Mouse (Mus musculus) neutrophil, adult 5-6 weeks (primary cell): ENCODE data around the gene Prkn. TPM values are rescaled to one million over a fixed set of nuclear protein-coding genes. Genes with fewer than 3 reads are reported as not detected.
"Not testable (repeated sequence)": the region's sequence is repeated elsewhere in the genome, so short reads cannot be mapped to it uniquely, and the experiment has no call there.

ENCODE experiments used
- ATAC-seq: fragments of 151-379, 151-347 bp; 2 replicates; pipeline ENCODE4 v1.8.0; 2017; ENCODE audit warnings: mild to moderate bottlenecking, moderate TSS enrichment; ENCODE audit not compliant: insufficient number of reproducible peaks, poor library complexity, low FRiP score, severe bottlenecking; ENCODE audit errors: extremely low read depth
- total RNA-seq: library from RNA; stranded (forward); fragments of 200-1000 nt; gene quantifications from 2 replicates; pipeline ENCODE4 v1.2.3, GENCODE M21; 2017

Gene Prkn
- total RNA-seq, 1 experiment from 2014 or later = 0.12 TPM

DNA sequence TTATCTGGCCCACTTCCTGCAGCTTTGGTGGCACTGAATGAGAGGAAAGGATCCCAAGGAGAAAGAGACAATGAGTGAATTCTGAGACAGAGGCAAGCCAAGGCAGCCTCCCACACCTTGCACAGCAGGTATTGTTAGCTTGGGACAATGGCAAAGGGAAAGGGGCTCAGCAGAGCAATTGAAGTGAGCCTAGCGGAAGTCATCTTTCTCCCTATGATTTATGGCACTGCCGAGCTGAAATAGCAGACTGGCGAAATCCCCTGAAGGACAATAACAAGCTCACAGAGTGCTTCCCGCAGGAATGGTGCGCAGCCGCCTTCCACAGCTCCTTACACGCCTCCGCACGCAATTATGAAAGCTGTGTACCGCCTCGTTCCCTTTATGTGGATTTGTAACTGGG lies 1122.6 kb downstream of the Prkn start:
- no peak for ATAC-seq

GRCm38 (mm10) chr17:11970160-11970559 lies 1130.0 kb downstream of the Prkn start:
- no peak for ATAC-seq

- no peak for ATAC-seq
Observed at GRCm38 (mm10) chr17:11972550-11972949, 1132.4 kb downstream of the Prkn start.

DNA sequence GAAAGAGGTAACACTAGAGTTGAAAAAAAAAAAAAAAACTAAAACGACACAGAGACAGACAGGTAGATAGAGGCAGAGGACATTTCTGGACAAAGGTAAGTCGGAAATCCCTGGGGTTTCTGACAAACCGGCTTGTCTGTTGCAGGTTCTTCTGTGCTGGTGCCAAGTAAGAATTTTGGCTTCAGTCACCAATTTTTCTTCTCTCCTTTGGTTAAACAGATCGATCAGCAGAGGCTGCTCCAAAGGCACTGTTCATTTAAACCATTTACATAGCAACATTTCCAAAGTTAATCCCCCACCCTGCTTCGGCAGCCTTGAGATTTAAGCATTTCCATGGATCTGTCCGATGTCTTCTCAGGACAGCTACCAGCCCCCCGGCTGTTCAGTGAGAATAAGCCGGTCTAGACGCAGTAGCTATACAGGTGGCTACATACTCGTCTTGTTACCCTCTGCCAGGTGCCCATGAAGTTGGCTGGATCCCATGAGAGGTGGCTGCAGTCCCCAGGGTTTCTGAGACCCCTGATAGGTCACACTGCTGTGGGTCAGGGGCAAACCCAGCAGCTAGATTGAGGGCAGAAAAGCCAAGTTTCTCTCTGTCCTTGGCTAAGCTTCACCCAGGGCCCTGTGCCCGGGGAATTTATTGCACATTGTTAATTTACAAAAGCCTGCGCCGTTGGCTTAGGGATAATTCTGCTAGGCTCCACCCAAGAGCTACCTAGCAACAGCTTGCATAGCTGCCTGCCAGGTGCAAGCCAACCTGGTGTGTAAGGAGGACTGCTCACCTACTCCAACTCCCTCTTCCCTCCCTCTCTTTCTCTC lies 1133.0 kb downstream of the Prkn start:
- no peak for ATAC-seq

DNA sequence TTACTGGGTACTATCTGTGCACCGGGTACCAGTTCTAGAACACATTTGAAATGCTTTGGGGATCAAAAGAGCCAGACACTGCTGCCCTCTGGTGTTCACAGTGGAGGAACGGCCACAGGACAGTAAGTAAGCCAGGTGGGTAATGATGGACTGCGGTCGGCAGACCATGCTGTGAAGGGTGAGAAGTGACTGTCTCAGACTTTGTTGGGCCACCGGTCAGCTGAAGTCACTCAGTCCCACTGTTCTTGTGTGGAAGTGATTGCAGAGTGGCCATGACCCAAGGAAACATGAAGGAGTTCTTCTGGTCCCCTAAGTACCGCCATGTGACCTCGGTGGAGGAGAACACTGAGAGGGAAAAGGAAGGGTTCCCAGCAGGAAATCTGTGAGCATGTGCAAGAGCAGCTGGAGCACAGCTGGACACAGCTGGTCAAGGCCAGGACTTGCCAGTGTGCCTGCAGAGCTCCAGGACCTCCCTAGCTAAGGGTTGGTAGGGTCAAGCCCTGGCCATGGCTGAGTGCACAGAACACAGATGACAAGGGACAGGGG lies 1135.0 kb downstream of the Prkn start:
- no peak for ATAC-seq

DNA sequence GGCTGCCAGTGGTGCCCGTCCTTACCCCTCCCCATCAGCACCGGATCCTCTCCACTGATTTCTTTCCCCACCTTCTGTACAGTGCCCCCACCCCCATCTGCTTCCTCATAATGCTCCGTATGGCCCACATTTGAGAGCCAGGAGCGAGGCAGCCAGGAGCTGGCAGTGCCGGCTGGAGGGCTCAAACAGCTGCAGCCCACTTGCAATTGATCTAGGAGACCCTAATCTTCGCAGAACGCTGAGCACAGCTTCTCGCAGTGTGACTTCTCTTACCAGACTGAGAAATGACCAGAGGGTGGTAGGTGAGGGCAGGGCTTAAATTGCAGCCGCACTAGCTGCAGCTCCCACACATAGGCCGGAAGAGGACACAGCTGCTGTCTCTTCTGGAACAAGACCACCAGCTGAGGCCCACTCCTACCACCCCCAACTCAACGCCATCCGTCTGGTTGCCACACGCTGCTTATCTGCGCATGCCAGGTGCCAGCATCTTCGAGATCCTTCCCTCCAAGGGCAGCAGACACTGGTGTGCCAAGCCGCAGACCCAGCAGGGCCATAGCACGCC lies 1138.2 kb downstream of the Prkn start:
- ATAC-seq = no peak

GRCm38 (mm10) chr17:11981666-11982065 lies 1141.5 kb downstream of the Prkn start:
- no peak for ATAC-seq

DNA sequence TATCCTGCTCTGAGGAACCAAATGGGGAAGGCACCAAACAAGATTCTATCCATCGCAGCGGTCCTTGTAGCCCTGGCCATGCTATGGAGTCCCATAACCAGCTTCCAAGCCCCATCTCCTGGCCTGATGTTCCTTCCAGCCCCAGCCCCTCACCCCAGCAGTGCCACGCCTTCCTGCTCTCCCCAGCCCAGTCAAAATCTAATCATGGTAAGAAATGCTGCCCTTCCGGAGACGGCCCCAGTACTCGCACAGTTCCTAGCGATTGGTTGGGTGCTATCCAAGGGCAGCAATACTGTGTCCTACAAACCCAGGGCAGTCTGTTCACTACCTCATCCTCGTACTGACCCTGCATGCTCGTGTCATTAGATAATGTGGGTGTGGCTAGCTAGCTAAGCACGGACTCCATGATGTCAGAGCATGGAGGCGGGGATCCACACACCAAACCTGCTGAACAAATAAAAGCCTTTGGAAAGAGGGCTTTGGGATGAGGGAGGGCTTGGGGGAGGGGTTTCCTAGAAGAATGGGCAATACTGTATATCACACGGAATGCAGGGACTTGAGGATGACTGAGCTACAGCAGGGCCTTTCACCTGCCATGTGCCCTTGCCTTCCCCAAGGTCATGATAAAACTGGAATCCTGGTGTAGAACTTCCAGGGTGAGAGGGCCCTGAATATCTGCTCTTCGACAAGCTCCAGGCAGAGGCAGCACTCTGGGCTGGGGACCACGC lies 1148.1 kb downstream of the Prkn start:
- no peak for ATAC-seq

- ATAC-seq = no peak
Observed at GRCm38 (mm10) chr17:11989296-11989695, 1149.1 kb downstream of the Prkn start.

DNA sequence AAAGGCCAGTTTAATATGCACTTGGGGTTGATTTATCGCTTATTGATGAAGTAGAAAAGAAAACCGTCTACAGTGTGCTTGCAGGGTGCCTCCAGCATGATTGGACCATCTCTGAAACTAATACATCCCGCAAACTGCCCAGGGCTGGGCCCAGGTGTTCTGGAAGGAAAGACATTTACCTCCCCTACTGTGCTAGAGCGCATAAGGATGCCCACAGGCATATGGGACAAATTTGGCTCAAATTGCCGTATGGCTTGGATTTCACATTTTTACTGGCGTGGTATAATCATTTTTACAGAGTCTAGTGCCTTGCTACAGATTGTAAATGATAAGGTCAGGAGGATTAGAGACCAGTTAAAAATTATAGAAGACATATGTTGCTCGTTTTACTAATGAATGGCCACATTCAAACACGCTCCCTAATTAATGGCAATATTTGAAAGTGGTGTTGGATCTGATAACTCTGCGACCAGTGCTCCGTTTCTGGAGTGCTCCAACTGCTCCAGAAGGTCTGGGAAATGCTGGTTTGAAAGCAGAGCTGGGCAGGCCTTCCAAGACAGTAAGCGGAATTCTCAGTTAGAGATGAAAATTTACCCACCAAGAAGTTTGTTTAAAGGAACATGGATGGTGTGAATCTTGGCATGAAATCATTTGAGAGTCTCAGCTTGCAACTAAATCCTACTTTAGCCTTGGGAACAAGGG lies 1150.4 kb downstream of the Prkn start:
- ATAC-seq = no peak

GRCm38 (mm10) chr17:11993249-11993648 lies 1153.1 kb downstream of the Prkn start:
- ATAC-seq = no peak

DNA sequence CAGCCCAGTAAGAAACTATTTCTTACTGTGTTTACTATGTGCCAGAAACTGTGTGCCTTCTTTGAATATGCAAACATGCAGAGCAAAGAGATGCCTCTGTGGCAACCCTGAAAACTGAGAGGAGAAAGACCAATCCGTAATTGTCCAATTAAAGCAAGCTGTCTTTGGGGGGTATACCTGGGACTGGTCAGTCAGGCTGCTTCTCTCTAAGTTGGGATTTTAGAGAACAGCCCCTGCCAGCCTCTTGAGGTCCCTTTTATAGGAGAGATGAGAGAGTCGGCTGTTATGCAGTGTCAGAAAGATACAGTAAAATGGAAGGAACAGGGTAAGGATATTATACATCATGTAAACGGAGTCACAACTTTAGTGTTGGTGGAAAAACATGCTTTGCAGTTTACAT lies 1154.1 kb downstream of the Prkn start:
- ATAC-seq = no peak

GRCm38 (mm10) chr17:11994754-11995153 lies 1154.6 kb downstream of the Prkn start:
- not testable (repeated sequence) for ATAC-seq

GRCm38 (mm10) chr17:11995522-11995921 lies 1155.3 kb downstream of the Prkn start:
- ATAC-seq = no peak

GRCm38 (mm10) chr17:11996311-11996710 lies 1156.1 kb downstream of the Prkn start:
- ATAC-seq = no peak

GRCm38 (mm10) chr17:12000285-12000684 lies 1160.1 kb downstream of the Prkn start:
- ATAC-seq = no peak

DNA sequence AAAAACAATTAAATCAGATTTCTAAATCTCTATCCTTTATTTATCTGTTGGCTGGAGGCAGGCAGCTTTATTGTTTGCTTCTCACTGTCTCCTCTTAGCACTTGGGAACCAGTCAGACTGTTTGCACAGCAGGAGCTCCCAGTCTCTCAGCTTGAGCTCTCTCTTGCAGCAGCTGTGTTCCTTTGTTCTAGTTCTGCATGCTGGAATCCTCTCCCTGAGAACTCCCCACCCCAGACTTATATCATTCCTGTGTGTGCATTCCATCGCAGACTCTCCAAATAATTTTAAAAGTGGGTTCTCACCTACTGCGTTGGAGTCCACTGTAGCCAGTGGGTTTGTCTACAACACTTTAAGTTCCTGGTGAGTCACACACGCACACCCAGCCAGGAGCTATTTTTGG lies 1181.1 kb downstream of the Prkn start:
- no peak for ATAC-seq

DNA sequence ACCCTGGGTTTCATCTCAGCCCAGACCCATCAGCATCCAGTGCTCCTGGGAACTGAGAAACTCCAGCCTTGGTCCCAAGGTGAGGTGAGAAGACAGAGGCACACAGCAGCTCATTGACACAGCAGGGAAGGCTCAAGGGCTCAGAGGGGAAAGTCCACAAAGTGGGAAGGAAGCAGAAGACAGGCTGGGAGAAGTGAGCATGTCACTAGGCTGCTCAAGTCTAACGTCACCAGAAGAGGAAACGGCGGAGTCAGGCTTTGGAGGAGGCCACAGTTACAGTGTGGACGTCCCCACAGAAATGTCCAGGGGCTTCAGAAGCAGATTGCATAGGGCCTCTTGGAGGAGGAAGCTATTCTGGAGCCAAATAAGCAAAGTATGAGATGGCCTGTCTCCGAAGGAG lies 1189.2 kb downstream of the Prkn start:
- no peak for ATAC-seq

DNA sequence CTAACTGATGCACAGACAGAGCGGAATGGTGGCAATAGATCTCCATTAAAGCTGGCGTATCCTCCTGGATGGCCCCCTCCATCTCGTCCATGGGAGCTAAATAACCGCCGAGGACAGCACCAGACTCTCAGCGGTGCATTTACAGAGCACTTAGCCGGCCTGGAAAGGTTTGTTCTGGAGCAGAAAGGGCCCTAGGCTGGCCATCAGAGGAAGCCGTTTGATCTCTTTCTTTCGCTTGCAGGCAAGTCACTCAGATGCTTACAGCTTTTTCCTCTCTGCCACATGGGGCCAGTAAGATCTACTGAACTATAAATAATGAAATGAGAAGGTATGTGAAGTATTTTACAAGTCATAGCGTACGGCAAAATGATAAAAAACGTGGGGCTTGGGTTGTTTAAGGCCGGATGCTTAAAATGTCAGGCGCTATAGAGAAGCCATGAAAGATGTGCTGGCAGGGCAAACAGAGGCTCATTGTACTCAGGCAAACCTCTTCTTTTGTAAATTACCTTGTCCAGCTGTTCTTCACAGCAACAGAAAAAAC lies 1189.8 kb downstream of the Prkn start:
- ATAC-seq = no peak
